Comparison of ENCODE assay signal across 8 mouse cellular contexts in the genomic region with DNA sequence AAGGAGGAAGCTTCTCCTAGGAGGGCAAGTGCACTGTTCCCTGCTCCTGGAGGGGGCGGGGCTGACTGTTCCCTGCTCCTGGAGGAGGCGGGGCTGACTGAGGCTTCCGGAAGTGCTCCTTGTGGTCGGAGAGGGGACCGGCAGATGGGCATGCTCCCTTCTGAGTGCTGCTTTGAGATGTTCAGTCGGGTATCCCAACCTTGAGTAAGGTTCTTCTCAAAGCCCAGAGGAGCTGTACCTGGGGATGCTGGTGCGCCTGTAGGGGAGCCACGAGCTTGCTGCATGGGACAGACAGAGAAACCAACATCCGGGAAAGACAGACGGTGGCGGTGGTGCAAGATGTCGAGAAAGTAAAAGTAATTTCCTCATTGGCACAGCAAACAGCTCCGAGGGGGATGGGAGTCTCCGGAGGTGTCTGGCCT.
DNase-seq lines count a peak whose midpoint lies in the region; ATAC-seq and TF ChIP-seq lines count a peak whose summit lies in the region.

No protein-coding gene starts in this region.

- peaks cover 10% of the 10 kb centered on the region for H3K4me1 ChIP-seq in forebrain, embryonic 10.5 days
- peaks cover 6% of the 10 kb centered on the region for H3K4me1 ChIP-seq in testis, adult 2 months (ENCODE audit: control insufficient read depth, insufficient read depth, low read length)

- H3K4me3 ChIP-seq in forebrain, embryonic 10.5 days, result peak overlapping the region; percentile 56
- peak overlapping the region; percentile 63 for H3K4me3 ChIP-seq in testis, adult 2 months (ENCODE audit: control insufficient read depth, low read depth, low read length)

- no peaks in the 10 kb centered on the region for H3K36me3 ChIP-seq in forebrain, embryonic 10.5 days (replicated peaks)
- no peaks in the 10 kb centered on the region for H3K36me3 ChIP-seq in testis, adult 2 months (ENCODE audit: control insufficient read depth, insufficient read depth, low read length)

- no peaks in the 10 kb centered on the region for H3K27me3 ChIP-seq in forebrain, embryonic 10.5 days (ENCODE audit: poor library complexity, severe bottlenecking)
- H3K27me3 ChIP-seq in testis, adult 2 months (ENCODE audit: control insufficient read depth, insufficient read depth, low read length), result no peaks in the 10 kb centered on the region

- peak; percentile 23 for DNase-seq in right cerebral cortex, postnatal 14 days
- no peak for DNase-seq in right cerebral cortex, postnatal 25 days
- DNase-seq in forebrain, embryonic 10.5 days (ENCODE audit: extremely low spot score, low spot score), result peak; percentile 68
- peak; percentile 42 to 50 for DNase-seq in heart, postnatal 36 days
- peak; percentile 67 for DNase-seq in large intestine, adult 2 months (ENCODE audit: low read depth, low spot score)

- intact Hi-C loops in heart, postnatal 36 days (cut with DNase I), result loop anchor here (5.0 kb wide), 2 partner anchors 35 to 75 kb away; a partner anchor contains a TSS

- WGBS in forebrain, embryonic 10.5 days, result 9% methylated on average over 14 of the region's 14 CpGs
- WGBS in large intestine, adult 2 months, result 10% methylated on average over 14 of the region's 14 CpGs

- peak overlapping the region; percentile 76 for H3K27ac ChIP-seq in forebrain, embryonic 10.5 days
- H3K27ac ChIP-seq in testis, adult 2 months (ENCODE audit: control insufficient read depth, insufficient read depth, low read depth, low read length), result no peak overlapping the region

- H3K9me3 ChIP-seq in forebrain, embryonic 10.5 days, result no peaks in the 10 kb centered on the region

- TF ChIP-seq POLR2A in testis, adult 2 months (IDR thresholded peaks at IDR 0.05; ENCODE audit: control insufficient read depth, low read depth, low read length), result no peak

- TF ChIP-seq CTCF in testis, adult 2 months (IDR thresholded peaks at IDR 0.05; ENCODE audit: control insufficient read depth, insufficient read depth, insufficient replicate concordance, low read depth, low read length), result no peak

- ATAC-seq in megakaryocyte progenitor cell, adult 5-6 weeks (replicated peaks; ENCODE audit: poor library complexity), result peak; percentile 67
- ATAC-seq in cerebellum, adult (ENCODE audit: insufficient number of reproducible peaks, low FRiP score, low TSS enrichment), result no peak
